Mouse (Mus musculus): ENCODE measurements around the gene Arid4a. TPM values are rescaled to one million over a fixed set of nuclear protein-coding genes. Genes with fewer than 3 reads are reported as not detected.
A peak's percentile ranks its signal among the peaks of the same experiment; 100 is the strongest.
"Not testable (repeated sequence)": the region's sequence is repeated elsewhere in the genome, so short reads cannot be mapped to it uniquely, and the experiment has no call there.

Gene Arid4a
- total RNA-seq, 2 experiments from 2014 or later = 14.6 to 15.0 TPM

GRCm38 (mm10) chr12:71014845-71015362, 886 bp upstream of the Arid4a start:
- no peak for DNase-seq (ENCODE audit: low spot score in 2 of 2)

- peak in 1 of 2 experiments; percentile 49 for DNase-seq (ENCODE audit: low spot score in 2 of 2)
These were observed 367 bp downstream of the Arid4a start for GRCm38 (mm10) chr12:71016211-71016502.

- peak; percentile 41 to 54 for DNase-seq (ENCODE audit: low spot score in 2 of 2)
These were observed 882 bp downstream of the Arid4a start for GRCm38 (mm10) chr12:71016503-71017241.

- DNase-seq (ENCODE audit: low spot score in 2 of 2) = no peak
These were observed 1.4 kb downstream of the Arid4a start for GRCm38 (mm10) chr12:71017242-71017571.

GRCm38 (mm10) chr12:71017827-71018226, 2.0 kb downstream of the Arid4a start:
- DNase-seq (ENCODE audit: low spot score in 2 of 2) = no peak

GRCm38 (mm10) chr12:71019211-71019610, 3.4 kb downstream of the Arid4a start:
- DNase-seq (ENCODE audit: low spot score in 2 of 2) = no peak

- no peak for DNase-seq (ENCODE audit: low spot score in 2 of 2)
These were observed 8.6 kb downstream of the Arid4a start for GRCm38 (mm10) chr12:71024411-71024810.

GRCm38 (mm10) chr12:71028265-71028664, 12.5 kb downstream of the Arid4a start:
- DNase-seq (ENCODE audit: low spot score in 2 of 2) = not testable (repeated sequence)

GRCm38 (mm10) chr12:71030260-71030659, 14.5 kb downstream of the Arid4a start:
- no peak for DNase-seq (ENCODE audit: low spot score in 2 of 2)

- DNase-seq (ENCODE audit: low spot score in 2 of 2) = no peak
These were observed 14.9 kb downstream of the Arid4a start for GRCm38 (mm10) chr12:71030722-71031121.

- DNase-seq (ENCODE audit: low spot score in 2 of 2) = no peak
These were observed 20.0 kb downstream of the Arid4a start for GRCm38 (mm10) chr12:71035826-71036225.

GRCm38 (mm10) chr12:71036729-71037404, 21.1 kb downstream of the Arid4a start:
- DNase-seq (ENCODE audit: low spot score in 2 of 2) = no peak

GRCm38 (mm10) chr12:71040462-71040861, 24.7 kb downstream of the Arid4a start:
- peak in 1 of 2 experiments; percentile 17 for DNase-seq (ENCODE audit: low spot score in 2 of 2)

GRCm38 (mm10) chr12:71042451-71042850, 26.7 kb downstream of the Arid4a start:
- no peak for DNase-seq (ENCODE audit: low spot score in 2 of 2)

GRCm38 (mm10) chr12:71043571-71043970, 27.8 kb downstream of the Arid4a start:
- DNase-seq (ENCODE audit: low spot score in 2 of 2) = no peak

GRCm38 (mm10) chr12:71044488-71044887, 28.7 kb downstream of the Arid4a start:
- no peak for DNase-seq (ENCODE audit: low spot score in 2 of 2)

GRCm38 (mm10) chr12:71046501-71046900, 30.7 kb downstream of the Arid4a start:
- no peak for DNase-seq (ENCODE audit: low spot score in 2 of 2)

- DNase-seq (ENCODE audit: low spot score in 2 of 2) = no peak
These were observed 31.8 kb downstream of the Arid4a start for GRCm38 (mm10) chr12:71047473-71048078.

- peak; percentile 89 to 96 for DNase-seq (ENCODE audit: low spot score in 2 of 2)
These were observed 32.3 kb downstream of the Arid4a start for GRCm38 (mm10) chr12:71048117-71048516.

GRCm38 (mm10) chr12:71048561-71048960, 32.8 kb downstream of the Arid4a start:
- DNase-seq (ENCODE audit: low spot score in 2 of 2) = no peak

GRCm38 (mm10) chr12:71049596-71050265, 33.9 kb downstream of the Arid4a start:
- DNase-seq (ENCODE audit: low spot score in 2 of 2) = no peak

GRCm38 (mm10) chr12:71051079-71051478, 35.3 kb downstream of the Arid4a start:
- no peak for DNase-seq (ENCODE audit: low spot score in 2 of 2)
